Mouse (Mus musculus): Measurements from ENCODE around the gene Ncor2.

DNA sequence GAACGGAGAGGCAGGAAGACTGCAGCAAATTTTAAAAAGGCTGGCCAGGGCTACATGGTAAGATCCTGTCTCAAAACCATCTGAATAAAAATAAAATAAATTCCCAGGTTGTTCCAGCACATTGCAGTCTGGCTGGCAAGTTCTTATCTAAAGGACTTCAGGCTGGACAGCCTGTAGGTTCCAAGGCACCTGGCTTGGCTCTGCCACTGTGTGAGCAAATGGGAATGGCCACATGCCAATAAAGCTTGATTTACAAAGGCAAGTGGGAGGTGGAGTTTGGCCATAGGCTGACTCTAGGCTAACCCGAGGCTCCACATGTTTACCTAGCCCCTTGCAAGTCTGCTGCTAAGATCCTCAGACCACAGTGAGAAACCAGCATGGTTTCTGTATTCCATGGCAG, 108.6 kb downstream of the Ncor2 start:
- TF ChIP-seq GATA1 (IDR thresholded peaks at IDR 0.05; ENCODE audit: low read length) (no peak), TAL1 (IDR thresholded peaks at IDR 0.05; ENCODE audit: low read length) (no peak)
